Mouse (Mus musculus) neural tube, embryonic 12.5 days (tissue): ENCODE data around the gene Lrp11. TPM values are rescaled to one million over a fixed set of nuclear protein-coding genes. Genes with fewer than 3 reads are reported as not detected.

Source experiments
- polyA plus RNA-seq: library from polyadenylated mRNA; unstranded; fragments of >200 nt; fragmentation: Nextera tagmentation; extraction: Ambion mirVana; gene quantifications from 2 replicates; pipeline ENCODE4 v1.2.1, GENCODE M21; 2016

The Lrp11 gene
- polyA plus RNA-seq, 1 experiment from 2014 or later, result 27.1 TPM

Other genes with a start within 250 kb of the Lrp11 start
- 0.75 and 1.1 TPM in 2 replicates for gene Ulbp1, start 116.2 kb upstream of the Lrp11 start, polyA plus RNA-seq
- 40.5 and 43.2 TPM in 2 replicates for gene Nup43, start 77.7 kb downstream of the Lrp11 start, polyA plus RNA-seq
- gene Pcmt1, start 91.3 kb downstream of the Lrp11 start, polyA plus RNA-seq, result 143 and 153 TPM in 2 replicates
- gene Lats1, start 91.4 kb downstream of the Lrp11 start, polyA plus RNA-seq, result 12.7 and 13.7 TPM in 2 replicates
- gene Katna1, start 136.2 kb downstream of the Lrp11 start, polyA plus RNA-seq, result 50.9 and 53.9 TPM in 2 replicates
- 53.8 and 54.4 TPM in 2 replicates for gene Ginm1, start 203.0 kb downstream of the Lrp11 start, polyA plus RNA-seq
- gene Ppil4, start 203.1 kb downstream of the Lrp11 start, polyA plus RNA-seq, result 46.6 and 52.4 TPM in 2 replicates
- gene Zc3h12d, start 242.7 kb downstream of the Lrp11 start, polyA plus RNA-seq, result 0.05 and 0.09 TPM in 2 replicates